Mouse (Mus musculus) lung, adult 2 months (tissue): ENCODE data around the gene Rpn1. TPM values are rescaled to one million over a fixed set of nuclear protein-coding genes. Genes with fewer than 3 reads are reported as not detected.
A peak's percentile ranks its signal among the peaks of the same experiment; 100 is the strongest.

Source experiments
- DNase-seq: peaks from one replicate; pipeline ENCODE4 v3.0.0; 2022
- H3K4me1 ChIP-seq: fragments of 200-500 bp; 2 replicates; pipeline ENCODE4 v1.6.1; 2011; ENCODE audit warnings: low read length; ENCODE audit not compliant: control insufficient read depth, insufficient read depth
- H3K4me3 ChIP-seq: fragments of 200-500 bp; replicated peaks from 2 replicates; pipeline ENCODE3; 2011; ENCODE audit warnings: low read depth, mild to moderate bottlenecking, control low read depth, low read length; ENCODE audit errors: extremely low read depth
- CTCF ChIP-seq: fragments of 200-500 bp; IDR thresholded peaks from 2 replicates; pipeline ENCODE4 v1.5.1; 2011; ENCODE audit warnings: mild to moderate bottlenecking, low read length, control low read depth; ENCODE audit not compliant: insufficient read depth
- POLR2A ChIP-seq: fragments of 200-500 bp; IDR thresholded peaks from 2 replicates; pipeline ENCODE4 v1.6.1; 2011; ENCODE audit warnings: low read depth, mild to moderate bottlenecking, control low read depth, low read length, borderline replicate concordance; ENCODE audit errors: extremely low read depth
- WGBS: fragments of 180-500 bp; shearing (Covaris S2); methylation state at CpG from one replicate; pipeline ENCODE4 v1.1.7; 2018; 5-methylcytosine and 5-hydroxymethylcytosine counted together
- polyA plus RNA-seq: library from polyadenylated mRNA; depleted of rRNA; stranded (reverse); fragments of >200 nt; gene quantifications from 2 replicates; pipeline ENCODE4 v1.2.3, GENCODE M21; 2012; rRNA removed

The Rpn1 gene
- 127 and 179 TPM in 2 replicates for polyA plus RNA-seq

DNA sequence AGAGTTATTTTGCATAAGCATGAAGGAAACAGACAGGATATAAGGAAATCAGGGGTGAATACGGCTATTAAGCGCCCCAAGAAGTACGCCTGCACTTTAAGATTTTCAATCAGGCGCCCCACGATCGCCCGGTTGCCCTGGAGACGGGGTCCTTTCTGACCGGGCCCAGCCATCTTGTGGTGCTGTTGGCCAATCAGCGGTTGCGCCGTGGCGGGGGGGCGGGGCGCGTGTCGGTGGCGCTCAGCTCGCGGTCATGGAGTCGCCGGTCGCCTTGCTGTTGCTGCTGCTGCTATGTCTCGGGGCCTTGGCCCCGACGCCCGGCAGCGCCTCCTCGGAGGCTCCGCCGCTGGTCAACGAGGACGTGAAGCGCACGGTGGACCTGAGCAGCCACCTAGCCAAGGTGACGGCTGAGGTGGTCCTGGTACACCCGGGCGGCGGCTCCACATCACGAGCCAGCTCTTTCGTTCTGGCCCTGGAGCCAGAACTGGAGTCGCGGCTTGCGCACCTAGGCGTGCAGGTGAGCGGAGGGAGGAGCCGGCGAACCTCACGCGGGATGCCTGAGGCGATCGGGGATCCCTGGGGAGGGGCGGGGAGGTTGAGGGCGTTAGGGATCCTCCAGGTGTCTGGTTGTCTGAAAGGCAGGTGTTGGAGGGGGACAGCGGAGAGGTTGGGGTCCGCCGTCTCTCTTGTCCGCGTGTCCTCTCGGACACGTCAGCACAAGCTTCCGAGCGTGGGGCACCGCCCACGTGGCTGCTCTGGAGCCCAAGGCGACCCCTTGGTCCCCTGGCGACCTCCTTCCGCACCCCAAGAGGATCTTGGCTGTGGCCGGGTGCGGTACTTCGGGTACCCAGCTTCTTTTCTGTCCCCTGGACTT, at the start of gene Rpn1:
TSS of gene Rpn1 (plus strand) at position 205 of the 874 bp plus-strand sequence.
- H3K4me3 ChIP-seq: peak within 1 kb of the TSS; percentile 94
- H3K4me1 ChIP-seq: peaks cover 7% of the 10 kb centered on the region
- peak; percentile 97 for DNase-seq
- TF ChIP-seq CTCF (no peak), POLR2A (peak; percentile 60; the same call in 1 of the 2 replicates)
- WGBS: under 1% methylated on average over 71 of the region's 71 CpGs

GRCm38 (mm10) chr6:88037471-88038045, 46.7 kb upstream of the Rpn1 start:
- no peak for DNase-seq
- Histone ChIP-seq H3K4me3 (no peak overlapping the region), H3K4me1 (peaks cover 21% of the 10 kb centered on the region)
- TF ChIP-seq POLR2A (no peak), CTCF (no peak)
- 45% methylated on average over 4 of the region's 4 CpGs for WGBS

DNA sequence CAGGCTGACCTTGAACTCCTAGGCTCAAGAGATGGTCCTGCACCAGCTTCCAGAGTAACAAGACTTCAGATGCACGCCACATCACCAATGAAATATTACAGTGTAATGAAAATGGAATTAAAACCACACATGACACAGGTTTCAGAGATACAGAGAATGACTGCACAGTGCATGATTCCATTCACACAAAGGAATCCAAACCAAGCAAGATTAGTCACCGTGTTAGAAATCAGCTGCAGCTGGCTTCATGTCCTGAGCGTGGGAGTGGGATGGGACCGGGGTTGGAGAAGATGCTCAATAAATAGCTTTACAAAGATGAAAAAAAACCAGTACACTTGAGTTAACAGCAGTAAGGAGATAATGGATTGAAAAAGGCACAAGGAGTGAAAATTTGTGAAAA, 44.9 kb upstream of the Rpn1 start:
- Histone ChIP-seq H3K4me3 (no peak overlapping the region), H3K4me1 (peaks cover 23% of the 10 kb centered on the region)
- no peak for TF ChIP-seq CTCF
- no peak for TF ChIP-seq POLR2A
- no peak for DNase-seq
- 81% methylated on average over 4 of the region's 4 CpGs for WGBS

DNA sequence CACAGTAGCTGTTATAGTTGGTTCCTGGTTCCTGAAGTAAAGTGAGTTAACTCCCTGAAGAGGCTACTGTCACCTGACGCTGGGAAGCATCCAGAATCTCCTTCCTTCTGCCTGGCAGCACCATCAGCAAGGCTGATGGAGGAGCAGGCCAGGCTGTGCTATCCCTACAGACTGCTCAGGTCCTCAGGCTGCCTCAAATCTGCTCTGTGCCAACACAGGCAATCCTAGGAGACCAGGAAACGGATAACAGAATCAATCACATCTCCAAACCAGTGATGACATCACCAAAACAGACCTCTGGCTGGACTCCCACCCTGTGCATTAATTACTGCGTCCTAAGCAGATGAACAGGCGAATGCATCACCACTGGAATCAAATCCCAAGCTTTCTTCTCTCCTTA, 43.1 kb upstream of the Rpn1 start:
- Histone ChIP-seq H3K4me1 (peaks cover 18% of the 10 kb centered on the region), H3K4me3 (no peak overlapping the region)
- 31% methylated on average over 4 of the region's 4 CpGs for WGBS
- TF ChIP-seq POLR2A: no peak
- no peak for TF ChIP-seq CTCF
- no peak for DNase-seq

DNA sequence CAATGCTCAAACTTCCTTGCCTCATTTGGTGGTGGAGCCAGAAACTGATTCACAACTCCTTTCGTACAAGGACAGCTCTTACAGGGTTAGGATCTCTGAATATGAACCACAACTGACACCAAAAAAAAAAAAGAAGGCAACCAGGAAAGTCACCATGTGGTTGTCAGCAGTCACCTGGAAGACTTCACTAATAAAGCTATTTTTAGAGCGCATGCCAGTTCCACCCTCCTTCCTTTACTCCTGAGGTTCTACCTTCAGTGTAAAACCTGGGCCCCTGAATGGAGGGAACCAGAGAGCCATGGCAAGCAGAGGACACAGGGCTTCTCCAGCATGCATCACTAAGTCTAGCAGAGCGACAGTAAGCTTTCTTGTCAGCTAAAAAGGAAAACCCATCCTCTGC, 41.9 kb upstream of the Rpn1 start:
- peaks cover 15% of the 10 kb centered on the region for H3K4me1 ChIP-seq
- WGBS: 59% methylated on average over 3 of the region's 3 CpGs
- no peak for DNase-seq
- no peak overlapping the region for H3K4me3 ChIP-seq
- TF ChIP-seq CTCF (no peak), POLR2A (no peak)

GRCm38 (mm10) chr6:88044234-88044576, 40.1 kb upstream of the Rpn1 start:
- Histone ChIP-seq H3K4me3 (peak overlapping the region; percentile 98), H3K4me1 (peaks cover 11% of the 10 kb centered on the region)
- DNase-seq: no peak
- TF ChIP-seq POLR2A: no peak
- TF ChIP-seq CTCF: no peak
- WGBS: 0% methylated on average over 3 of the region's 3 CpGs

DNA sequence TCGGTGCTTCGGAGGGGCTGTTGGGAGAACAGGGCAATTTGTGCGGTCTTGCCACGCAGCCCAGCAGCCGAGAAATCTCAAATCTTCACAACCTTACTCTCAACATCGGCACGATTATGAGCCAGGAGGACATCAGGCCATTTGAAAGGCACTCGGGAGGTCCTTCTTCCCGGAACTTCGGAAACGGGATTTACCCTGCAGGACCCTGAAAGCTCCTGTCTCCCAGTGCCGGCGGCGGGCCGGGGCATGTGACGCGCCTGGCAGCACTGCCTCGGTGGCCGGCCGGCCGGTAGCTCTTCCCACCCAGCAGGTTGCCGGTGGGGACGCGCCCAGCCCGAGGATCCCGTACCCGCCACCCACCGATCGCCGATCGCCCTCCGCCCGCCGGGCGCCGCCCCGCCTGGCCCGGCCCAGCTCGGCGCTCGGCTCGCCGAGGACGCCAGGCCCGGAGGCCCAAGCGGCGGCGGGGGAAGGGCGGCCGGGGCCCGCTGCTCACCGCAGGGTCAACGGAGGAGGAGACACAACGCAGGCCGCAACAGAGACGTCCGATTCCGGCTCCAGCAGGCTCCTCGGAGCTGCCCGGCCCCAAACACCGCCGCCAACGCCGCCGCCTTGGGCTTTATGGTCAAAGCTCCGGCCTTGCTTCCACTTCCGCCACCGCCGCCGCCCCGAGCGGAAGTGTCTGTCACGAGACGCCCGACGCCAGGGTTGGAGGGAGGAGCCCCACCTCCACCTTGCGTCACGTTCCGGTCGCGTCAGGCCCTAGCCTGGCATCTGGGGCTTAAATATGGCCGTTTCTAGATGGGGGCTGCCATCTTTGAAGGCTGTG, 39.5 kb upstream of the Rpn1 start, which contains the start of gene Rab7:
TSS of gene Rab7 (minus strand) at position 694 of the 829 bp plus-strand sequence.
- TF ChIP-seq CTCF: no peak
- peak; percentile 82 for TF ChIP-seq POLR2A
- WGBS: under 1% methylated on average over 82 of the region's 82 CpGs
- Histone ChIP-seq H3K4me3 (peak within 1 kb of the TSS; percentile 98), H3K4me1 (peaks cover 11% of the 10 kb centered on the region)
- peak; percentile 94 for DNase-seq

DNA sequence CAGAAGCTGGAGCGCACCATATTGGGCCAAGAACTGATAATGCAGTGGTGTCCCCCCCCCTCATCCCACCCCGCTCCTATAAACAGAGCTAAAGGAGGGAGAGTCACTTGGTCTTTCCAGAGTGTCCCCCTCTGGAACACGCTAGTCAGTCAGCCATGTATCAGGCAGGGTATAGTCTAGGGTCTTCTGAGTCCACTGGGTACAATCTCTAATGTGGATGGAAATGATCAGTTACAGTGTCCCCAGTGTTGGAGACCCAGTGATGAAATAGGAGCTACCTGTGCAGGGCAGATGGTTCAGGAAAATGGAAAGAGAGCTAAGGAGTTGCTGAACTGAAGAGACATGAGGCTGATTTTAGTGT, 38.9 kb upstream of the Rpn1 start:
- Histone ChIP-seq H3K4me3 (no peak overlapping the region), H3K4me1 (peaks cover 11% of the 10 kb centered on the region)
- DNase-seq: no peak
- TF ChIP-seq CTCF (no peak), POLR2A (no peak)
- 31% methylated on average over 3 of the region's 3 CpGs for WGBS

- 52% methylated on average over 5 of the region's 5 CpGs for WGBS
- Histone ChIP-seq H3K4me1 (peaks cover 6% of the 10 kb centered on the region), H3K4me3 (no peak overlapping the region)
- DNase-seq: no peak
- TF ChIP-seq POLR2A (no peak), CTCF (no peak)
Observed at GRCm38 (mm10) chr6:88047853-88048252, 36.4 kb upstream of the Rpn1 start.
